Mouse (Mus musculus) heart, postnatal 10 days (tissue): ENCODE data around the gene Rbfox2. TPM values are rescaled to one million over a fixed set of nuclear protein-coding genes. Genes with fewer than 3 reads are reported as not detected.

Experiments
- DNase-seq, 2 experiments: peaks; one replicate each; pipeline ENCODE4 v3.0.0; 2021
- intact Hi-C: fragments of 180-260 bp; cut with DNase I; formaldehyde crosslinking; loops from one replicate; pipeline ENCODE4 v1.15.1; 2025
- total RNA-seq, 2 experiments: library from RNA; stranded (reverse); gene quantifications; 2 replicates each; pipeline ENCODE4 v1.2.3; 2021

The Rbfox2 gene
- total RNA-seq, 2 experiments from 2014 or later, result 134 to 153 TPM

- intact Hi-C loops, result loop anchor here (2.0 to 5.0 kb wide), 3 partner anchors 59 to 204 kb away; no protein-coding TSS in a partner anchor
- DNase-seq, result peak; percentile 86 to 88
These were observed 153.2 kb downstream of the Rbfox2 start for GRCm38 (mm10) chr15:77153625-77154024.

GRCm38 (mm10) chr15:77153088-77153546, 153.7 kb downstream of the Rbfox2 start:
- peak; percentile 47 to 48 for DNase-seq
- intact Hi-C loops, result loop anchor here (2.0 to 5.0 kb wide), 3 partner anchors 60 to 204 kb away; no protein-coding TSS in a partner anchor

GRCm38 (mm10) chr15:77152336-77153087, 154.3 kb downstream of the Rbfox2 start:
- intact Hi-C loops, result loop anchor here (2.0 to 5.0 kb wide), 3 partner anchors 60 to 205 kb away; no protein-coding TSS in a partner anchor
- peak; percentile 44 to 47 for DNase-seq

GRCm38 (mm10) chr15:77151816-77152215, 155.0 kb downstream of the Rbfox2 start:
- intact Hi-C loops, result loop anchor here (2.0 to 5.0 kb wide), 3 partner anchors 61 to 205 kb away; no protein-coding TSS in a partner anchor
- DNase-seq, result no peak

DNA sequence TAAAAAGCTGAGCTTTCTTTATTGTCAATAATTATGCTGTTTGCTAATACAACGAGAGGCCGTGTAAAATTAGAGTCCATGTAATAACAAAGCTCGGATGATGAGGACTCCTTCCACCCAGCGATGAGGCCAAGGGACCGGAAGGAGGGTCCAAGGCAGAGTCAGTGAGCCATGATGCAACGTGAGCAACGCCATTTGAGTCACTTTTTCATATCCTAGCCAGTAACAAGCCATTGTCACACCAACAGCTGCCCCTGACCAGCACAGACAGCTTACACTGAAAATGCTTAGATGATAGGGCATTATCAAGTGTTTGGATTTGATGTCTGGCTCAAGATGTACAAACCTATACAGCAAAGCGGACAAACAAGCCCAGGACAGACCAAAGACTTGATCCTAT, 155.6 kb downstream of the Rbfox2 start:
- intact Hi-C loops, result loop anchor here (5.0 kb wide), 2 partner anchors 114 to 206 kb away; no protein-coding TSS in a partner anchor
- DNase-seq, result peak in 1 of 2 experiments; percentile 24

DNA sequence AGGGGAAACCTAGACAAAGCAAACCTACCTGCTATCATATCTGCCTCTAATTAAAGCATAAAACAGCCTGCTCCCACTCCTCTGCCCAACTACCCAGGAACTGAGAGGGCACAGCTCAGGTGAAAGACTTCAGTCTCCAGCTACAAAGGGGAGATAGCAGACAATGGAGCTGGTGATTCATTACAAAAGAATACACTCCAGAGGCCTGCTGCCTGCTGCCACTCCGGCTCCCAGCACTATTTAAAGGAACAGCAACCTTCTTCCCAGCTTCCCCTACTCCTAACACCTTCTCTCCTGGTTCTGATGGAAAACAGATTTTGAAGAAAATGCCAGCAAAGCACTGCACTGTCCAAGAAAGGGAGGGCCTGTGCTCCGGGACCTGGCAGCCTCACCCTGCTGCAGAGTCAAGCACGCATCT, 156.4 kb downstream of the Rbfox2 start:
- DNase-seq, result peak; percentile 61
- intact Hi-C loops, result loop anchor here (5.0 kb wide), 2 partner anchors 113 to 207 kb away; no protein-coding TSS in a partner anchor

DNA sequence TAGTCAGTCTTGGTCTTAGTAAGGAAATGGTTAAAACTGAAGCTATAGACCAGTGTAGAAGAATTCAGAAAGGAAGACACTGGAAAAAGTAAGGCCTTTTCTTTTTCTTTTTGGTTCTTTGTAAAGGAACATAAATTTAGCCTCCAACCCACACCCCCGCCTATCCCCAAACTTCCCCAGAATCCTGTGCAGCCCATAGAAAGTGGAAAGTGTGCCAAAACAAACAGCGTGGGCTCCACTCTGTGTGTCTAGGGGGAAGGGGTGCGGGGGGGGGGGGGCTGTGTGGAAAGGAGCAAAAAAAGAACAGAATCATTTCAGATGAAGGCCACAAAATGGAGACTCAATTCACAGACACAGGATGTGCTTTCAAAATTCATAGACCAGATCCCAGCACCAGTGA, 156.8 kb downstream of the Rbfox2 start:
- intact Hi-C loops, result loop anchor here (5.0 kb wide), 2 partner anchors 113 to 207 kb away; no protein-coding TSS in a partner anchor
- no peak for DNase-seq

DNA sequence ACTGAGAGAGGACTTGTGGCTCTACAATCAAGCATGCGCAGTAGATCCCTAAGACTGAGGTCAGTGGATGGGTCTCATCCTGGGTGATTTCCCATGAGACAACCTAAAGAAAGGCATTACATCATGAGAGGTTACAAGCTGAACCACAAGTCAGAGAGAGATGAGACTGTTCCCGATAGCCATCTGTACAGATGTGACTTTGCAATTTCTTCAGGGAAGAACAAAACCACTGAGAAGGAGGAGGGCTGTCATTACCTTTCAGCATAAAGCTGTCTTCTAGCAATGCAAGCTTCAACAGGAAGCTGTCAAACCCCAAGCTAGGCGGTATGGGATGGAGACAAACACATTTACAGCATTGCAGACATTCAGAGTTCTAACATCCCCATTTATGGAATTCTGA, 157.3 kb downstream of the Rbfox2 start:
- DNase-seq, result no peak
- intact Hi-C loops, result no loop called here

GRCm38 (mm10) chr15:77146942-77147341, 159.9 kb downstream of the Rbfox2 start:
- intact Hi-C loops, result no loop called here
- DNase-seq, result no peak

GRCm38 (mm10) chr15:77144960-77145359, 161.8 kb downstream of the Rbfox2 start:
- DNase-seq, result no peak
- intact Hi-C loops, result no loop called here

- intact Hi-C loops, result no loop called here
These were observed 164.0 kb downstream of the Rbfox2 start for GRCm38 (mm10) chr15:77142787-77143186.

GRCm38 (mm10) chr15:77142352-77142751, 164.5 kb downstream of the Rbfox2 start:
- no peak for DNase-seq
- intact Hi-C loops, result no loop called here

More at GRCm38 (mm10) chr15:77142787-77143186, 164.0 kb downstream of the Rbfox2 start:
- DNase-seq, result no peak

- peak; percentile 28 to 51 for DNase-seq
- intact Hi-C loops, result no loop called here
These were observed 165.1 kb downstream of the Rbfox2 start for GRCm38 (mm10) chr15:77141711-77142110.

- DNase-seq, result no peak
- intact Hi-C loops, result no loop called here
These were observed 168.5 kb downstream of the Rbfox2 start for GRCm38 (mm10) chr15:77138282-77138681.

DNA sequence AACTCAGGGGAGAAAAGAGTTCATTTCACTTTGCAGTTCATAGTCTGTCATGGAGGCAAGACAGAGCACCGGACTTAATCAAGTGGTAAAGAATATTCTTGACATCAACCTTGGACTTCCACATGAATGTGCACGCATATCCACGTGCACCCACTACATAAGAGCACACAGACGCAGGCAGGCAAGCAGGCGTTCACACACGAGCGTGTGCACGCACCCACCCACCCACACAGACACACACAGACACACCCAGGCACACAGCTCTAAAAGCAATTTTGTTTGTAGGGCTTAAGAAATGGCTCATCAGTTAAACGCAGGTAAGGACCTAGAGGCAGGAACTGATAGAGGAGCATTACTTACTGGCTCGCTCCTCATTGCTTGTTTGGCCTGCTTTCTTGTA, 172.3 kb downstream of the Rbfox2 start:
- intact Hi-C loops, result no loop called here

DNA sequence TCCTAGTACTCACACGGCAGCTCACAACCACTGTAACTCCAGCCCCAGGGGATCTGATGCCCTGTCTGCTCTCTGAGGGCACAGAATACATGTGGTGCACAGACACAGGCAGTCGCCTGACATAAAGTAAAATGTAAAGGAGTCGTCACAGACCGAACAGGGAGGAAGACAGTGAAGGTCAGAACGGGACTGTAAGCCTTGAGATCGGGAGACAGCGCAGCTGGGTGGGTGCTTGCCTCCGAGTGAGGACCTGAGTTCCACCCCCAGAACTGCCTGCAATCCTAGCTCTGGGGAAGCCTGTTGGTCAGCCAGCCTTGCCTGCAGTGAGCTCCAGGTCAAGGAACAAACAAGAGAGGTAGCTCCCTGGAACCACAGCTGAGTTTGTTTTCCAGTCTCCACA, 177.7 kb downstream of the Rbfox2 start:
- intact Hi-C loops, result no loop called here
- no peak for DNase-seq

More for the DNA sequence above, 172.3 kb downstream of the Rbfox2 start:
- no peak for DNase-seq

- no peak for DNase-seq
- intact Hi-C loops, result no loop called here
These were observed 179.1 kb downstream of the Rbfox2 start for GRCm38 (mm10) chr15:77127737-77128136.

DNA sequence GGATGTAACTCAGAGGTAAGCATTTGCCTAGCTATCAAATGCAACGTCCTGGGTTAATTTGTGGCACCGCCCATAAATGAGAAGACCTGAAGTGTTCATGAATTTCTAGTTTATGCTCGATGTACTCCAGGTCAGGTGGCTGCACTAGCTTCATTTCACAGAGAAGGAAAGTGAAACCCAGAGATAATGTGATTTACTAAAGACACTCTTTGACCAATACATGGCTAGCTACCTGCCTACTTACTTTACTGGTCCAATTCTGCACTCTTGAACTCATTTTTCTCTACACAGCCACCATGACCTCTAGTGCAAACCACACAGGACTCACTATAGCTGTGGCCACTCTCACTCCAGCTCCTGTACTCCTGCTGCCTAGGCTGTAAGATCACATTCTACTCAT, 180.1 kb downstream of the Rbfox2 start:
- no peak for DNase-seq
- intact Hi-C loops, result no loop called here

GRCm38 (mm10) chr15:77124372-77125117, 182.3 kb downstream of the Rbfox2 start:
- intact Hi-C loops, result no loop called here
- no peak for DNase-seq

GRCm38 (mm10) chr15:77122824-77123223, 184.0 kb downstream of the Rbfox2 start:
- intact Hi-C loops, result no loop called here
- no peak for DNase-seq

GRCm38 (mm10) chr15:77122208-77122607, 184.6 kb downstream of the Rbfox2 start:
- intact Hi-C loops, result no loop called here
- DNase-seq, result no peak
